Comparison of ENCODE assay signal across 8 mouse cellular contexts in the genomic region with DNA sequence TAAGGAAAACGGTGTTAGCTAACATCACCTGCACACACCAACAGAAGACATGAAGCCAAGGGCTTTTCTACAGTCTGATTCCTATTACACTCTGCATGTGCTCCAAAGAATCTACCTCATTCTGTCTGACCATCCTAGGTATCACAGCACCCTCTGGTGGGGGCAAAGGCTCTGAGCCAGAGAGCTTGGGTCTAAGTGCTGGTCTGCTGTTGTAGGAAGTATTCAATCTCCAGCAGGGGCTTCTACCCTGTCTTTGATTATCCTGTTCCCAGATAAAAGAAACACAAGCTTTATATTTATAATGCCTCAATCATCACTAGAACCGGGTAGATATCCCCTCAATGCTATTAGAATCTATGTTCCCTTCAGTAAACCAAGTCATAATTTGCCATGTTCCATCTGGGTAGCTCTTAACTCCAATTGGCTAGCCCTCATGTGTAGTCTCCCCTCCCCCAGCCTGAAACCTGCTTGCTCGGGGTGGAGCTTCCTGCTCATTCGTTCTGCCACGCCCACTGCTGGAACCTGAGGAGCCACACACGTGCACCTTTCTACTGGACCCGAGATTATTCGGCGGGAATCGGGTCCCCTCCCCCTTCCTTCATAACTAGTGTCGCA. TPM values are rescaled to one million over a fixed set of nuclear protein-coding genes. Genes with fewer than 3 reads are reported as not detected.
DNase-seq lines count a peak whose midpoint lies in the region; ATAC-seq lines count a peak whose summit lies in the region.
"Not testable (repeated sequence)": the region's sequence is repeated elsewhere in the genome, so short reads cannot be mapped to it uniquely, and the experiment has no call there.

No protein-coding gene starts in this region.

- H3K4me2 ChIP-seq in embryonic facial prominence, embryonic 12.5 days (replicated peaks), result peak overlapping the region; percentile 34
- peak overlapping the region; percentile 62 for H3K4me2 ChIP-seq in heart, embryonic 13.5 days
- H3K4me2 ChIP-seq in liver, embryonic 13.5 days, result peak overlapping the region; percentile 48
- H3K4me2 ChIP-seq in midbrain, embryonic 15.5 days, result peak overlapping the region; percentile 30

- H3K27ac ChIP-seq in embryonic facial prominence, embryonic 12.5 days, result 0 out of 2 replicates have a peak overlapping the region, but pooled peaks have one; percentile 23
- not testable (repeated sequence) for H3K27ac ChIP-seq in heart, embryonic 13.5 days (replicated peaks); midbrain, embryonic 15.5 days
- H3K27ac ChIP-seq in liver, embryonic 13.5 days, result peak overlapping the region; percentile 69

- WGBS in embryonic facial prominence, embryonic 12.5 days, result 8% methylated on average over 5 of the region's 11 CpGs
- WGBS in heart, embryonic 13.5 days, result 3% methylated on average over 4 of the region's 11 CpGs
- 2% methylated on average over 6 of the region's 11 CpGs for WGBS in liver, embryonic 13.5 days (ENCODE audit: insufficient replicate concordance)
- 3% methylated on average over 5 of the region's 11 CpGs for WGBS in midbrain, embryonic 15.5 days

- H3K9ac ChIP-seq in embryonic facial prominence, embryonic 12.5 days; midbrain, embryonic 15.5 days: not testable (repeated sequence)
- peak overlapping the region; percentile 37; the same call in 1 of the 2 replicates for H3K9ac ChIP-seq in heart, embryonic 13.5 days
- H3K9ac ChIP-seq in liver, embryonic 13.5 days, result peak overlapping the region; percentile 42

- peak; percentile 79 to 84 for DNase-seq in B cell, adult 2 months
- peak; percentile 85 for DNase-seq in adrenal gland, postnatal 14 days
- DNase-seq in kidney, adult 18-20 months, result peak; percentile 55
- peak; percentile 42 for DNase-seq in liver, embryonic 13.5 days
- DNase-seq in spleen, postnatal 36 days (ENCODE audit: low spot score in 2 of 2), result peak; percentile 72 to 80

- H3K9me3 ChIP-seq in embryonic facial prominence, embryonic 12.5 days; heart, embryonic 13.5 days; liver, embryonic 13.5 days (replicated peaks); midbrain, embryonic 15.5 days: not testable (repeated sequence)

- H3K4me1 ChIP-seq in embryonic facial prominence, embryonic 12.5 days; heart, embryonic 13.5 days; midbrain, embryonic 15.5 days: not testable (repeated sequence)
- peaks cover 47% of the 10 kb centered on the region for H3K4me1 ChIP-seq in liver, embryonic 13.5 days (replicated peaks)

- H3K27me3 ChIP-seq in embryonic facial prominence, embryonic 12.5 days; heart, embryonic 13.5 days (replicated peaks); liver, embryonic 13.5 days; midbrain, embryonic 15.5 days (replicated peaks): not testable (repeated sequence)

- ATAC-seq in embryonic facial prominence, embryonic 12.5 days (ENCODE audit: insufficient number of reproducible peaks, insufficient read depth, low FRiP score, low TSS enrichment), result peak; percentile 95
- peak; percentile 76; the same call in 1 of the 2 replicates for ATAC-seq in heart, embryonic 13.5 days (ENCODE audit: extremely low read depth, insufficient number of reproducible peaks, low FRiP score, low TSS enrichment)
- ATAC-seq in liver, embryonic 13.5 days (ENCODE audit: low read depth), result peak; percentile 93
- ATAC-seq in midbrain, embryonic 15.5 days (replicated peaks), result peak; percentile 83

- not testable (repeated sequence) for H3K36me3 ChIP-seq in embryonic facial prominence, embryonic 12.5 days; heart, embryonic 13.5 days; liver, embryonic 13.5 days; midbrain, embryonic 15.5 days (replicated peaks)

- 0 out of 2 replicates have a peak overlapping the region, but pooled peaks have one; percentile 9 for H3K4me3 ChIP-seq in embryonic facial prominence, embryonic 12.5 days
- peak overlapping the region; percentile 37 for H3K4me3 ChIP-seq in heart, embryonic 13.5 days
- H3K4me3 ChIP-seq in liver, embryonic 13.5 days (replicated peaks), result peak overlapping the region; percentile 26
- H3K4me3 ChIP-seq in midbrain, embryonic 15.5 days, result peak overlapping the region; percentile 15; the same call in 1 of the 2 replicates

RNA-seq across cellular contexts. Expression of a gene that starts 14.3 kb away (rescaled TPM):
- total RNA-seq in adrenal gland, postnatal 14 days (2021), result 0.64 and 0.70 TPM in 2 replicates
- 0.89 and 1.00 TPM in 2 replicates for polyA plus RNA-seq in embryonic facial prominence, embryonic 12.5 days (2016; fragmentation: Nextera tagmentation; extraction: Ambion mirVana)
- 0.46 and 0.53 TPM in 2 replicates for polyA plus RNA-seq in heart, embryonic 13.5 days (2015; fragmentation: Nextera tagmentation; extraction: Ambion mirVana)
- polyA plus RNA-seq in liver, embryonic 13.5 days (2015; fragmentation: Nextera tagmentation; extraction: Ambion mirVana), result 0.15 and 0.16 TPM in 2 replicates
- polyA plus RNA-seq in midbrain, embryonic 15.5 days (2015; fragmentation: Nextera tagmentation; extraction: Ambion mirVana), result 2.7 and 2.8 TPM in 2 replicates

RNA-seq across cellular contexts. Expression of a gene that starts 15.4 kb away (rescaled TPM):
- 1,105 and 1,295 TPM in 2 replicates for total RNA-seq in adrenal gland, postnatal 14 days (2021)
- polyA plus RNA-seq in embryonic facial prominence, embryonic 12.5 days (2016; fragmentation: Nextera tagmentation; extraction: Ambion mirVana), result 1,977 and 2,016 TPM in 2 replicates
- 1,371 and 1,440 TPM in 2 replicates for polyA plus RNA-seq in heart, embryonic 13.5 days (2015; fragmentation: Nextera tagmentation; extraction: Ambion mirVana)
- polyA plus RNA-seq in liver, embryonic 13.5 days (2015; fragmentation: Nextera tagmentation; extraction: Ambion mirVana), result 1,700 and 1,736 TPM in 2 replicates
- polyA plus RNA-seq in midbrain, embryonic 15.5 days (2015; fragmentation: Nextera tagmentation; extraction: Ambion mirVana), result 881 and 890 TPM in 2 replicates

RNA-seq across cellular contexts. Expression of a gene that starts 29.2 kb away (rescaled TPM):
- 4.1 and 4.6 TPM in 2 replicates for total RNA-seq in adrenal gland, postnatal 14 days (2021)
- 28.4 and 28.8 TPM in 2 replicates for polyA plus RNA-seq in embryonic facial prominence, embryonic 12.5 days (2016; fragmentation: Nextera tagmentation; extraction: Ambion mirVana)
- polyA plus RNA-seq in heart, embryonic 13.5 days (2015; fragmentation: Nextera tagmentation; extraction: Ambion mirVana), result 8.7 and 10.4 TPM in 2 replicates
- 9.9 and 12.1 TPM in 2 replicates for polyA plus RNA-seq in liver, embryonic 13.5 days (2015; fragmentation: Nextera tagmentation; extraction: Ambion mirVana)
- polyA plus RNA-seq in midbrain, embryonic 15.5 days (2015; fragmentation: Nextera tagmentation; extraction: Ambion mirVana), result 9.4 and 11.7 TPM in 2 replicates

RNA-seq across cellular contexts. Expression of a gene that starts 29.3 kb away (rescaled TPM):
- total RNA-seq in adrenal gland, postnatal 14 days (2021), result 15.4 and 16.5 TPM in 2 replicates
- polyA plus RNA-seq in embryonic facial prominence, embryonic 12.5 days (2016; fragmentation: Nextera tagmentation; extraction: Ambion mirVana), result 30.7 and 33.4 TPM in 2 replicates
- polyA plus RNA-seq in heart, embryonic 13.5 days (2015; fragmentation: Nextera tagmentation; extraction: Ambion mirVana), result 21.2 and 21.4 TPM in 2 replicates
- 2.9 and 3.0 TPM in 2 replicates for polyA plus RNA-seq in liver, embryonic 13.5 days (2015; fragmentation: Nextera tagmentation; extraction: Ambion mirVana)
- 33.1 and 34.4 TPM in 2 replicates for polyA plus RNA-seq in midbrain, embryonic 15.5 days (2015; fragmentation: Nextera tagmentation; extraction: Ambion mirVana)

RNA-seq across cellular contexts. Expression of a gene that starts 49.6 kb away (rescaled TPM):
- total RNA-seq in adrenal gland, postnatal 14 days (2021), result 8.7 and 9.1 TPM in 2 replicates
- polyA plus RNA-seq in embryonic facial prominence, embryonic 12.5 days (2016; fragmentation: Nextera tagmentation; extraction: Ambion mirVana), result 61.3 and 62.5 TPM in 2 replicates
- 51.2 and 52.5 TPM in 2 replicates for polyA plus RNA-seq in heart, embryonic 13.5 days (2015; fragmentation: Nextera tagmentation; extraction: Ambion mirVana)
- polyA plus RNA-seq in liver, embryonic 13.5 days (2015; fragmentation: Nextera tagmentation; extraction: Ambion mirVana), result 3.3 and 4.3 TPM in 2 replicates
- 11.4 and 12.2 TPM in 2 replicates for polyA plus RNA-seq in midbrain, embryonic 15.5 days (2015; fragmentation: Nextera tagmentation; extraction: Ambion mirVana)
